Mouse (Mus musculus) heart, embryonic 10.5 days (tissue): ENCODE measurements around the gene Actl10. TPM values are rescaled to one million over a fixed set of nuclear protein-coding genes. Genes with fewer than 3 reads are reported as not detected.
A peak's percentile ranks its signal among the peaks of the same experiment; 100 is the strongest.

Experiments used
- DNase-seq: peaks from one replicate; pipeline ENCODE4 v3.0.0-alpha.2; 2017; ENCODE audit warnings: low spot score
- H3K27ac ChIP-seq: fragments of 300-500 bp; sonication (generic); 2 replicates; pipeline ENCODE4 v1.5.1; 2016; ENCODE audit warnings: mild to moderate bottlenecking
- H3K27me3 ChIP-seq: fragments of 300-500 bp; sonication (generic); 2 replicates; pipeline ENCODE4 v1.6.1; 2016; ENCODE audit warnings: mild to moderate bottlenecking; ENCODE audit not compliant: poor library complexity, insufficient read depth, severe bottlenecking
- H3K36me3 ChIP-seq: fragments of 300-500 bp; sonication (generic); 2 replicates; pipeline ENCODE4 v1.6.1; 2016; ENCODE audit warnings: mild to moderate bottlenecking, moderate library complexity
- H3K4me1 ChIP-seq: fragments of 300-500 bp; sonication (generic); 2 replicates; pipeline ENCODE4 v1.6.1; 2016; ENCODE audit warnings: mild to moderate bottlenecking
- H3K4me3 ChIP-seq: fragments of 300-500 bp; sonication (generic); 2 replicates; pipeline ENCODE4 v1.5.1; 2016; ENCODE audit warnings: mild to moderate bottlenecking, moderate library complexity
- H3K9me3 ChIP-seq: fragments of 300-500 bp; sonication (generic); 2 replicates; pipeline ENCODE4 v1.6.1; 2016; ENCODE audit warnings: mild to moderate bottlenecking, moderate library complexity
- WGBS: fragments of 180-500 bp; shearing (Covaris S2); methylation state at CpG from one replicate; pipeline ENCODE4 v1.1.7; 2016; 5-methylcytosine and 5-hydroxymethylcytosine counted together
- polyA plus RNA-seq: library from polyadenylated mRNA; unstranded; fragments of >200 nt; fragmentation: Nextera tagmentation; extraction: Ambion mirVana; gene quantifications from 2 replicates; pipeline ENCODE4 v1.2.1, GENCODE M21; 2016

Actl10 gene
- polyA plus RNA-seq, 1 experiment from 2014 or later: 0.43 TPM

- Histone ChIP-seq H3K9me3 (no peaks in the 10 kb centered on the region), H3K36me3 (peaks cover 25% of the 10 kb centered on the region), H3K27me3 (peaks cover 52% of the 10 kb centered on the region), H3K4me3 (no peak overlapping the region), H3K27ac (peak overlapping the region; percentile 42; the same call in 1 of the 2 replicates), H3K4me1 (peaks cover 35% of the 10 kb centered on the region)
- DNase-seq: no peak
- WGBS: 49% methylated on average over 5 of the region's 5 CpGs
Observed at GRCm38 (mm10) chr2:154557184-154557832, 5.7 kb downstream of the Actl10 start.

- Histone ChIP-seq H3K4me1 (peaks cover 28% of the 10 kb centered on the region), H3K4me3 (peak within 1 kb of the TSS; percentile 58), H3K9me3 (no peaks in the 10 kb centered on the region), H3K36me3 (peaks cover 35% of the 10 kb centered on the region), H3K27ac (peak within 1 kb of the TSS; percentile 67), H3K27me3 (peaks cover 41% of the 10 kb centered on the region)
- DNase-seq: no peak
- WGBS: 2% methylated on average over 34 of the region's 34 CpGs
Observed at GRCm38 (mm10) chr2:154558264-154559039, 6.9 kb downstream of the Actl10 start, which contains the start of gene Necab3. Gene Necab3, minus strand, starts transcription at chr2:154558890.

GRCm38 (mm10) chr2:154563612-154564170 is 12.1 kb downstream of the Actl10 start:
- Histone ChIP-seq H3K9me3 (no peaks in the 10 kb centered on the region), H3K4me3 (no peak overlapping the region), H3K36me3 (peaks cover 44% of the 10 kb centered on the region), H3K27me3 (peaks cover 4% of the 10 kb centered on the region; the same call in 1 of the 2 replicates), H3K27ac (no peak overlapping the region), H3K4me1 (peaks cover 37% of the 10 kb centered on the region)
- 86% methylated on average over 22 of the region's 22 CpGs for whole genome bisulfite sequencing
- DNase-seq: no peak

- H3K27ac ChIP-seq: no peak overlapping the region
- WGBS: 62% methylated on average over 3 of the region's 3 CpGs
Observed at GRCm38 (mm10) chr2:154565562-154565961, 14.0 kb downstream of the Actl10 start.

GRCm38 (mm10) chr2:154566641-154567040 is 15.1 kb downstream of the Actl10 start:
- H3K27me3 ChIP-seq: no peaks in the 10 kb centered on the region
- peaks cover 47% of the 10 kb centered on the region for H3K4me1 ChIP-seq
- 68% methylated on average over 8 of the region's 8 CpGs for WGBS
- no peaks in the 10 kb centered on the region for H3K9me3 ChIP-seq
- H3K27ac ChIP-seq: 0 out of 2 replicates have a peak overlapping the region, but pooled peaks have one; percentile 22
- peaks cover 25% of the 10 kb centered on the region for H3K36me3 ChIP-seq
- no peak overlapping the region for H3K4me3 ChIP-seq
- DNase-seq: no peak

More at GRCm38 (mm10) chr2:154565562-154565961, 14.0 kb downstream of the Actl10 start:
- Histone ChIP-seq H3K36me3 (peaks cover 36% of the 10 kb centered on the region), H3K27me3 (no peaks in the 10 kb centered on the region), H3K4me3 (no peak overlapping the region), H3K9me3 (no peaks in the 10 kb centered on the region), H3K4me1 (peaks cover 45% of the 10 kb centered on the region)
- no peak for DNase-seq

- 74% methylated on average over 2 of the region's 2 CpGs for WGBS
- Histone ChIP-seq H3K4me1 (peaks cover 47% of the 10 kb centered on the region), H3K4me3 (peak overlapping the region; percentile 85), H3K27ac (peak overlapping the region; percentile 91; the same call in 1 of the 2 replicates), H3K27me3 (no peaks in the 10 kb centered on the region), H3K36me3 (peaks cover 16% of the 10 kb centered on the region), H3K9me3 (no peaks in the 10 kb centered on the region)
- no peak for DNase-seq
Observed at GRCm38 (mm10) chr2:154567766-154568165, 16.2 kb downstream of the Actl10 start.

GRCm38 (mm10) chr2:154568329-154569070 is 16.9 kb downstream of the Actl10 start:
- Histone ChIP-seq H3K9me3 (no peaks in the 10 kb centered on the region), H3K4me3 (peak overlapping the region; percentile 85), H3K36me3 (peaks cover 8% of the 10 kb centered on the region), H3K27ac (peak overlapping the region; percentile 91), H3K27me3 (no peaks in the 10 kb centered on the region), H3K4me1 (peaks cover 47% of the 10 kb centered on the region)
- 24% methylated on average over 10 of the region's 10 CpGs for WGBS
- DNase-seq: no peak

GRCm38 (mm10) chr2:154569071-154569748 is 17.6 kb downstream of the Actl10 start:
- no peaks in the 10 kb centered on the region for H3K9me3 ChIP-seq
- peak; percentile 89 for DNase-seq
- under 1% methylated on average over 70 of the region's 70 CpGs for WGBS

GRCm38 (mm10) chr2:154569836-154570286 is 18.3 kb downstream of the Actl10 start, which contains the start of gene E2f1:
Gene E2f1, minus strand, starts transcription at chr2:154569892.
- DNase-seq: peak; percentile 99

More at GRCm38 (mm10) chr2:154569071-154569748, 17.6 kb downstream of the Actl10 start:
- Histone ChIP-seq H3K27me3 (no peaks in the 10 kb centered on the region), H3K4me1 (peaks cover 47% of the 10 kb centered on the region), H3K4me3 (peak overlapping the region; percentile 85), H3K27ac (peak overlapping the region; percentile 91), H3K36me3 (peaks cover 1% of the 10 kb centered on the region)

GRCm38 (mm10) chr2:154570666-154571065 is 19.1 kb downstream of the Actl10 start:
- Histone ChIP-seq H3K36me3 (no peaks in the 10 kb centered on the region), H3K4me1 (peaks cover 42% of the 10 kb centered on the region), H3K27me3 (no peaks in the 10 kb centered on the region), H3K4me3 (0 out of 2 replicates have a peak overlapping the region, but pooled peaks have one; percentile 85), H3K27ac (no peak overlapping the region), H3K9me3 (no peaks in the 10 kb centered on the region)
- 65% methylated on average over 4 of the region's 4 CpGs for WGBS
- no peak for DNase-seq

More at GRCm38 (mm10) chr2:154569836-154570286, 18.3 kb downstream of the Actl10 start, which contains the start of gene E2f1:
- no peaks in the 10 kb centered on the region for H3K27me3 ChIP-seq
- peak within 1 kb of the TSS; percentile 85 for H3K4me3 ChIP-seq
- no peaks in the 10 kb centered on the region for H3K9me3 ChIP-seq
- H3K4me1 ChIP-seq: peaks cover 47% of the 10 kb centered on the region
- WGBS: under 1% methylated on average over 42 of the region's 44 CpGs
- H3K27ac ChIP-seq: peak within 1 kb of the TSS; percentile 91
- no peaks in the 10 kb centered on the region for H3K36me3 ChIP-seq

GRCm38 (mm10) chr2:154571266-154571665 is 19.7 kb downstream of the Actl10 start:
- Histone ChIP-seq H3K9me3 (no peaks in the 10 kb centered on the region), H3K27ac (no peak overlapping the region), H3K27me3 (no peaks in the 10 kb centered on the region), H3K36me3 (no peaks in the 10 kb centered on the region), H3K4me3 (no peak overlapping the region), H3K4me1 (peaks cover 36% of the 10 kb centered on the region)
- WGBS: 71% methylated on average over 4 of the region's 4 CpGs
- DNase-seq: no peak
